Mouse (Mus musculus) cerebellum, postnatal 4 days (tissue): ENCODE data around the gene Klhdc7a.
"Not testable (repeated sequence)": the region's sequence is repeated elsewhere in the genome, so short reads cannot be mapped to it uniquely, and the experiment has no call there.

Experiments used
- DNase-seq, 2 experiments: peaks; one replicate each; pipeline ENCODE4 v3.0.0; 2022; ENCODE audit warnings: low spot score in 2 of 2, mixed read lengths in 1 of 2

The Klhdc7a gene

GRCm38 (mm10) chr4:139967922-139968321 is at the start of gene Klhdc7a:
TSS of gene Klhdc7a (minus strand) at chr4:139968026.
- peak; percentile 50 to 80 for DNase-seq

- no peak for DNase-seq
Measured at GRCm38 (mm10) chr4:140015916-140016315, 48.1 kb upstream of the Klhdc7a start.

GRCm38 (mm10) chr4:140010728-140011470 is 43.1 kb upstream of the Klhdc7a start:
- DNase-seq: no peak

GRCm38 (mm10) chr4:140004932-140005331 is 37.1 kb upstream of the Klhdc7a start:
- DNase-seq: no peak

GRCm38 (mm10) chr4:140004170-140004569 is 36.3 kb upstream of the Klhdc7a start:
- no peak for DNase-seq

GRCm38 (mm10) chr4:140002069-140002468 is 34.2 kb upstream of the Klhdc7a start:
- DNase-seq: no peak

- no peak for DNase-seq
Measured at GRCm38 (mm10) chr4:140000911-140001310, 33.1 kb upstream of the Klhdc7a start.

- no peak for DNase-seq
Measured at GRCm38 (mm10) chr4:139999033-139999432, 31.2 kb upstream of the Klhdc7a start.

GRCm38 (mm10) chr4:139995659-139996058 is 27.8 kb upstream of the Klhdc7a start:
- no peak for DNase-seq

- DNase-seq: no peak
Measured at GRCm38 (mm10) chr4:139993111-139993755, 25.4 kb upstream of the Klhdc7a start.

GRCm38 (mm10) chr4:139986913-139987312 is 19.1 kb upstream of the Klhdc7a start:
- no peak for DNase-seq

- DNase-seq: no peak
Measured at GRCm38 (mm10) chr4:139978716-139979115, 10.9 kb upstream of the Klhdc7a start.

- no peak for DNase-seq
Measured at GRCm38 (mm10) chr4:139977308-139977781, 9.5 kb upstream of the Klhdc7a start.

- no peak for DNase-seq
Measured at GRCm38 (mm10) chr4:139974506-139974905, 6.7 kb upstream of the Klhdc7a start.

GRCm38 (mm10) chr4:139967475-139967891 is 343 bp downstream of the Klhdc7a start:
- no peak for DNase-seq

- no peak for DNase-seq
Measured at GRCm38 (mm10) chr4:139966981-139967380, 845 bp downstream of the Klhdc7a start.

- DNase-seq: no peak
Measured at GRCm38 (mm10) chr4:139965596-139966185, 2.1 kb downstream of the Klhdc7a start.

- DNase-seq: no peak
Measured at GRCm38 (mm10) chr4:139964406-139964805, 3.4 kb downstream of the Klhdc7a start.

- DNase-seq: no peak
Measured at GRCm38 (mm10) chr4:139963911-139964310, 3.9 kb downstream of the Klhdc7a start.

GRCm38 (mm10) chr4:139963059-139963458 is 4.8 kb downstream of the Klhdc7a start:
- no peak for DNase-seq

GRCm38 (mm10) chr4:139961816-139962215 is 6.0 kb downstream of the Klhdc7a start:
- no peak for DNase-seq

- not testable (repeated sequence) for DNase-seq
Measured at GRCm38 (mm10) chr4:139961329-139961728, 6.5 kb downstream of the Klhdc7a start.
